Mouse (Mus musculus): Measurements from ENCODE around the gene Catsper2.

Gene Catsper2

DNA sequence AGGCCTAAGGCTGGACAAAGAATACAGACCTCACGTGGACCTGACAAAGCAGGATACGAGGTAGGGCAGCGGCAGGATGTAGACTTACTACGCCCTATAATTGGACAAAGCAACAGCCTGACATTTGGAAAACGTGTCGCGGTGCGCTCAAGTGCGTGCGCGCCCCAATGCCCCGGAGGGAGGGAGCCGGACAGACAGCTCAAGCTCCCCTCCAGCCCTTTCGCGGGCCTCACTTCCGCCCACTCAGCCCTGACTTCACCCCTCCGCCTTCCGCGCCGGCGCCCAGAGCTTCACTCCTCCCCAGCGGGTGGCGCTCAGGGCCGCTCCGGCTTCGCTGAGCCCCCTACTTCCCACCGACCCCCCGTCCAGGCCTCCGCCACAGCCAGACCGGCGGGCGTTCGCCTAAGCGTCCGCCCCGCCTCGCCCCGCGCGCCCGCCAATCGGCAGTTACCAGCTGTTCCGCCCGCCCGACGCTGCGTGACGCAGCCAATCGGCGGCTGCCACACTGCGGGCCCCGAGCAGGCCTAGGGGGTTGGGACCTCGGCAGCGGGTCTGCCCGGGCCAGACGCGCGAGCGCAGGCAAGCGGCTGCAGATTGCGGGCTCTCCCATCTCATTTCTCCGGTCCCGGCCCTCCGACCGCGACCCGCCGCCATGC is at the start of gene Catsper2, which contains the start of gene Pdia3:
Catsper2 (minus strand) TSS at position 406 of the 656 bp plus-strand sequence.
Pdia3 (plus strand) TSS at position 389 of the 656 bp plus-strand sequence.
- DNase-seq (ENCODE audit: low read depth): peak; percentile 91

DNA sequence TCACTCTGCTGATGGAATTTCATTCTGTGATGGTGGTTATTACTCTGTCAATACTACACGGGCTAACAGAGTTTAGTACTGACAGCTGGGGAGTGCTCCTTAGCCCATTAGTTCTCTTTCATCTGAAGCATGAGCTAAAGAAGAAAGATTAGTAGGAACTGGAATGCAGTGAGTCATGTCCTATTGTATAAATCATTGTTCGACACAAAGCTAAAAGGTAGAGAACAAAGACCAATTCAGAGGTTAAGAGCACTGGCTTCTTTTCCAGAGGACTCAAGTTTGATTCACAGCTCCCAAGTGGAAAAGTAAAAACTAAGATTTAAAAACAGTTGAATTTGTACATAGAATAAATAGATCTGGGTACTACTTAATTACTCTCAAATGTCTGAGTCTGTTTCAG is 46.5 kb upstream of the Catsper2 start:
- DNase-seq (ENCODE audit: low read depth): no peak

DNA sequence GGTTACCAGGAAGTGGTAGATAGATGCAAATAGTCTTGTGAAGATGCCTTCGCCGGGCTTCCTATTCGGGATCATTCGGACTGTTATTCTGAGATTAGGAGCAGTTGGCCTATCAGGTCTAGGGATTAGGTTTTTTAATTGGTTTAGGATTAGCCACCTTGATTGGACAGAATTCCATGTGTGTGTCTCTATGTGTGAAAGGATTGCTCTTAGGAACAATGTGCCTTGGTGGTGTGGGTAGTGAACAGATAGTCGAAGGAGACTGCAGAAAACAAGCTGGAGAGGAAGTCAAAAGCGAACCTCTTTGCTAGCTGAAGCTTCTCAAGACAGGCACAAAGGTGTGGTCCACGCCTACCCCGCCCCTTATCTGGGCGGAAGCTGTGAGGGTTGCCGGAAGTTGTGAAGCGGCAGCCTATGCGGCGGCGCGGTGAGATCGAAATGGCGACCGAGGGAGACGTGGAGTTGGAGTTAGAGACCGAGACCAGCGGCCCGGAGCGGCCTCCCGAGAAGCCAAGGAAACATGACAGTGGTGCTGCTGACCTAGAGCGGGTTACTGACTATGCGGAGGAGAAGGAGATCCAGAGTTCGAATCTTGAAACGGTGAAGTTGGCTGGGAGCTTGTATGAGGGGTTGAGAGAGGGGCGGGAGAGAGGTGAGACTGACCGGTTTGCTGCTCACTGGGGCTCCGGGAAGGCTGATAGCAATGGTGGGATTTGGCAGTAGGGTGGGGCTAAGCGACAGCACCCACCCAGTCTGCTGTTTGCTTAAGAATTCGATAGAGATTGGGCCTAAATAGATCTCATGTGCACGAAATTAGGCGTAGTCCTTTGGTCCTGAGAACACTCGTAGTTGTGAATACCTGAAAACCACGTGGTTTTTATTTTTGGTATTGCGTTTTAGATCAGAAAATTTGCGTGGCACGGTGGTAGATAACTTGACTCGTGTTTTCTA is 43.4 kb upstream of the Catsper2 start, which contains the start of gene Serinc4:
Serinc4 (minus strand) TSS at position 90 of the 951 bp plus-strand sequence.
- peak; percentile 93 for DNase-seq (ENCODE audit: low read depth)

DNA sequence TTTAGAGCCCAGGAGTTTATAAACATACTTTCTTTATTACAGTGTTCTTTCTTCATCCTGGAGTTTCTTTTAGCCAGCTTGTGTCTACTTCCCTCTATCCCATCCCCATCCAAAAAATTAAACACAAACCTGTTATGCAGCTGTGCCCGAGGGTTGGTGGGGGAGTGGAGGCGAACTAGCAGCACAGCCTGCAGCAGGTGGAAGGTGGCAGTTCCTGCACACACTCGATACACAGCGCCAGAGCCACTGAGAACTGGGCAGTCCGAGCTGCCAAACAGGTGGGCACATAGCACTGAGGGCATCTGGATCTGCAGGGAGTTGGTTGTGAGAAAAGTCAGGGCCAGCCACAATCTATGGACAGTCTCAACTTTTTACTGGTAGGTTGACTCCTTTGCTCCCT is 41.9 kb upstream of the Catsper2 start:
- DNase-seq (ENCODE audit: low read depth): no peak

GRCm38 (mm10) chr2:121453917-121454316 is 40.3 kb upstream of the Catsper2 start:
- DNase-seq (ENCODE audit: low read depth): no peak

GRCm38 (mm10) chr2:121452990-121453389 is 39.4 kb upstream of the Catsper2 start, which contains the start of gene Hypk:
TSS of gene Hypk (plus strand) at chr2:121453290.
- no peak for DNase-seq (ENCODE audit: low read depth)

- DNase-seq (ENCODE audit: low read depth): no peak
These were observed 38.8 kb upstream of the Catsper2 start for GRCm38 (mm10) chr2:121452361-121452760.

DNA sequence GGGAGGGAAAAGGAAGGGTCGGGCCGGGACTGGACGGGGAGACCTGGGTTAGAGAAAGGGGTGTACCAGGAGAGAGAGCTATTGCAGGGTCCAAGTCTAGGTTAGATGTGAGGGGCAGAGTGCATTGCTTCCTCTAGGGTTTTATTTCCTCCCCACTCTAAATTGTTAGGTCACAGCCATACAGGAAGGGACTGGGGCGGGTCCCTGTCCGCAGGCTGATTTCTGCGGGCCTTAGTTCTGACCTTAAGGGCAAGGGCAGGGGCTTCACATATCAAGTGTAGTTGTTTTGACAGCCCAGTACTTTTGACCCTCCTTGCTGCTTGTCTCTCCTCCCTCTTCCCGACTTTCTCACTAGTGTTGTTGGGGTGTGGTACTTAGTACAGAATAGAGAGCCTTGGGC is 36.5 kb upstream of the Catsper2 start:
- DNase-seq (ENCODE audit: low read depth): peak; percentile 41

- no peak for DNase-seq (ENCODE audit: low read depth)
These were observed 36.0 kb upstream of the Catsper2 start for GRCm38 (mm10) chr2:121449545-121450011.

- DNase-seq (ENCODE audit: low read depth): peak; percentile 99
These were observed 35.3 kb upstream of the Catsper2 start, which contains the start of gene Serf2 for GRCm38 (mm10) chr2:121448739-121449535. TSS of gene Serf2 (plus strand) at chr2:121449195.

- DNase-seq (ENCODE audit: low read depth): peak; percentile 57
These were observed 34.5 kb upstream of the Catsper2 start for GRCm38 (mm10) chr2:121448136-121448535.

- DNase-seq (ENCODE audit: low read depth): no peak
These were observed 33.4 kb upstream of the Catsper2 start for GRCm38 (mm10) chr2:121447006-121447405.

DNA sequence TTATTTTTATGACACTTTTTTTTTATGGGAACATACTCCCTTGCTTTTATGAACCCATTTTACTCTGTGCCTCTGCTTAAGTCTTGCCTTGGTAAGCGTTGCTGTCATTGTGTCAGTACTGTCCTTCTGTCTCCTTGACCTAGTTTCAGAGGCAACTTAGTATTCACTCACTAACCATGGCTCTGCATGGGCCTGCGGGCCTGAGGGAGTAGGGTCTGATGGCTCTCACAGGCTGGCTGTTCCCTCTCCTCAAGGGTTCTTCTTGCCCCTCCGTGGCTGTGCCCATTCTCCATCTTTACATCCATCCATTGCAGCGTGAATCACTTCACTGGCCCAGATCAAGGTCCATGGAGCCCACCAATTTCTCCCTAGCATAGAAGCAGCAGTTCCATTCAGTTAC is 32.9 kb upstream of the Catsper2 start:
- DNase-seq (ENCODE audit: low read depth): no peak

DNA sequence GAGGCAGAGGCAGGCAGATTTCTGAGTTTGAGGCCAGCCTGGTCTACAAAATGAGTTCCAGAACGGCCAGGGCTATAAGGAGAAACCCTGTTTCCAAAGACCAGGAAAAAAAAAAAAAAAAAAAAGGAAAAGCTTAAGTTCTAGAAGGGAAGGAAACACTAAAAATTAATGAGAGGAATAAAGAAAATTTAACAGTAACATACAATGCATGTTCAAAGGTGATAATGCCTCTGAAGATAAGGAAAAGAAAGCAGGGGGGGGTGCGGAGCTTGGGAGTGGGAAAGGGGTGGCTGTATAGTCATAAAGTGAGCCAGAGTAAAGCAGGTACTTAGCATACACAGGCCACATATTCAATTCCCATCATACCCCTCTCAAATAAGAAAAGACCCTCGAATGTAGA is 31.5 kb upstream of the Catsper2 start:
- no peak for DNase-seq (ENCODE audit: low read depth)

GRCm38 (mm10) chr2:121444178-121444577 is 30.6 kb upstream of the Catsper2 start, which contains the start of gene Ell3:
TSS of gene Ell3 (minus strand) at chr2:121444278.
- DNase-seq (ENCODE audit: low read depth): no peak

GRCm38 (mm10) chr2:121443068-121443349 is 29.4 kb upstream of the Catsper2 start:
- no peak for DNase-seq (ENCODE audit: low read depth)

GRCm38 (mm10) chr2:121442259-121443067 is 28.9 kb upstream of the Catsper2 start:
- peak; percentile 84 for DNase-seq (ENCODE audit: low read depth)

GRCm38 (mm10) chr2:121441800-121442199 is 28.2 kb upstream of the Catsper2 start:
- no peak for DNase-seq (ENCODE audit: low read depth)

- DNase-seq (ENCODE audit: low read depth): no peak
These were observed 27.4 kb upstream of the Catsper2 start for GRCm38 (mm10) chr2:121440834-121441605.

DNA sequence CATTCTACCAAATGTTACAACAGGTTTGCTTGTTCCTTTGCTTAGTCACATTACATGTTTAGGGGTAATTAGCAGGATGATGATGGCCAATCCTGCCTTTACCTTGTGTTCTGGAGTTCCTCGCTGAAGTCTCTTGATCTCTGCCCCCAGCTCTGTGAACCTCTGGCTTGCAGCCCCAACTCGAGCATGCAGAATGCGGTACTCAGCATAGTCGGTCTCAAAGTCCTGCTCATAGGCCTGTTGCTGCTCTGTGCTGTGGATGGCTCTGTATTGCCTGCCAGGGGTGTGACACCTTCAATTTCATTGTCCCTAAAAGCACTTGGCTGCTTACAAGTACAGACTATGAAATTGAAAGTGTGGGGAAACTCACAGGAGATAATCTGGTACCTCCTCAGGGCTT is 26.2 kb upstream of the Catsper2 start:
- no peak for DNase-seq (ENCODE audit: low read depth)
